Mouse (Mus musculus): ENCODE data around the gene Zfp748. TPM values are rescaled to one million over a fixed set of nuclear protein-coding genes. Genes with fewer than 3 reads are reported as not detected.
A peak's percentile ranks its signal among the peaks of the same experiment; 100 is the strongest.

Zfp748 gene
- polyA plus RNA-seq (2016; fragmentation: Nextera tagmentation; extraction: Ambion mirVana), result 15.7 and 16.6 TPM in 2 replicates

GRCm38 (mm10) chr13:67553730-67554129, at the start of gene Zfp748:
Gene Zfp748, minus strand, starts transcription at chr13:67553830.
- ATAC-seq (ENCODE audit: low FRiP score), result no peak
- H3K27ac ChIP-seq, result peak within 1 kb of the TSS; percentile 83
- no peaks in the 10 kb centered on the region for H3K9me3 ChIP-seq
- peaks cover 12% of the 10 kb centered on the region for H3K4me1 ChIP-seq
- H3K36me3 ChIP-seq (replicated peaks), result no peaks in the 10 kb centered on the region
- H3K4me2 ChIP-seq, result peak within 1 kb of the TSS; percentile 78
- peak within 1 kb of the TSS; percentile 87 for H3K4me3 ChIP-seq (replicated peaks)
- H3K27me3 ChIP-seq, result no peaks in the 10 kb centered on the region
- WGBS, result 83% methylated on average over 4 of the region's 4 CpGs
- H3K9ac ChIP-seq, result peak within 1 kb of the TSS; percentile 83

DNA sequence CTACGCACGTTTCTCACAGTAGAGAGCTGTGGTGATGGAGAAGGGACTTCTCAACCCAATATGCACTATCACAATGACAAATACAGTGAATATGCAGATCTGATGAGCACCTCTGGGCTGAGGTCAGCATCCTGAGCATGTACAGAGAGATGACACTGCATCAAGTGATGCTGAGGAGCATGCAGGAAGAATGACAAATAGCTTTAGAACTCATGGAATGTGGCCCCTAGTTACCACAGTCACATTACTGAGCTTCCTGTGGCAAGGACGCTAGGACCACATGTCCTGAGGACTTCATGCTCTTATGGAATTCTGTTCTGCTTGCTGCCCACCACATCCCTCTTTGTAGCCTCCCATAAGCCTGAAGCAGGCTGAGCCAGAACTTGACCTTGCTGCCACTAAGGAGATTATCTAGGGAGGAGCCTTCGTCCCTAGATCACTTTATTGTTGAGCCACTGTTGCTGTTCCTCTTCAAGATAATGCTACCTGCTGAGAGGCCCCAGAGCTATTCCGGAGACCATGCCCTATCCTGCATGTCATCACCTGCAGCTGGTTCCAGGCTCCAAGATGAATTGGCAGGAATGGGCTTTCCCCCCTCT, 19.1 kb upstream of the Zfp748 start:
- H3K9me3 ChIP-seq, result no peaks in the 10 kb centered on the region
- no peaks in the 10 kb centered on the region for H3K27me3 ChIP-seq
- no peak for ATAC-seq (ENCODE audit: low FRiP score)
- 71% methylated on average over 5 of the region's 5 CpGs for WGBS
- H3K4me2 ChIP-seq, result no peak overlapping the region
- no peak overlapping the region for H3K9ac ChIP-seq
- no peak overlapping the region for H3K27ac ChIP-seq
- H3K36me3 ChIP-seq (replicated peaks), result no peaks in the 10 kb centered on the region
- no peaks in the 10 kb centered on the region for H3K4me1 ChIP-seq
- H3K4me3 ChIP-seq (replicated peaks), result no peak overlapping the region

DNA sequence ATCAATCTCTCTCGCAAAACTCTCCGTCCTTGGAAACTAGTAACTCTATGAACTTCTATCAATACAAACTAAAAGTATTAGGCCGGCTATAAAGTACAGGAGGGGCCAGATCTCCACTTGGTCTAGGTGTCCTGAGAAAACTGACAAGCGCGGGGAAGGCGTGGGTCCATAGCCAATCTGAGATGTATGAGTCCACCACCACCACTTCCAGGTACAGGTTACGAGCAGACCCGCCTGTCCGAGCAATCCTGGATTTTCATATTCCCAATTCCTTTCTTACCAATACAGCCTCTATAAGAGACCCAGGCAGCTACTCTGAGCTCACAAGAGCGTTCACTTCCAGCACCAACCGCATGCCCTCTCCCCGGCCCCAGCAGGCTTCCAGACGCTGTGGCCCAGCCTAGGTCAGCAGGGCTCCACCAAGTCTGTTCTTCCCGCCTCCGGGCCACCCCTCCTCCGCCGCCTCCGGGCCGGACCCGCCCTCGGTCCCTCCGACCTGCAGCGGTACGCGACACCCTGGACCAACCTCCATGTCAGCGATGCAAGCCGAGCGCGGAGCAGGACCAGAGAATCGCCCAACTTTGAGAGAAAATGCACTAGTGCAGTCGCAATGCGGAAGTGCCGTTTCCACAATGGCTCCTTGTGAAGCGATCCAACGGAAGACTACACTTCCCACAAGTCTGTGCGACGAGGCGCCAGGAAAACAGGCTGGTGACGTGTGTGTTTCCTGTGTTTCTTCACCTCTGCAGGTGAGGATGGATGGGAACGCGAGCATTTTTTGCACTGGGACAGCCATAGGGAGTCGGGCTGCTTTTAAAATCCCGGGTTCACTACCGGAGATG, 904 bp downstream of the Zfp748 start:
- Histone ChIP-seq H3K27me3 (no peaks in the 10 kb centered on the region), H3K9me3 (no peaks in the 10 kb centered on the region), H3K9ac (peak overlapping the region; percentile 83), H3K27ac (peak overlapping the region; percentile 83), H3K4me2 (peak overlapping the region; percentile 78), H3K4me1 (peaks cover 12% of the 10 kb centered on the region), H3K36me3 (replicated peaks) (no peaks in the 10 kb centered on the region), H3K4me3 (replicated peaks) (peak overlapping the region; percentile 87)
- WGBS, result under 1% methylated on average over 44 of the region's 44 CpGs
- ATAC-seq (ENCODE audit: low FRiP score), result peak; percentile 99

- no peaks in the 10 kb centered on the region for H3K4me1 ChIP-seq
Observed at GRCm38 (mm10) chr13:67545941-67546340, 7.7 kb downstream of the Zfp748 start.

GRCm38 (mm10) chr13:67527049-67527730, 26.4 kb downstream of the Zfp748 start:
- Histone ChIP-seq H3K4me3 (replicated peaks) (no peak overlapping the region), H3K9me3 (no peaks in the 10 kb centered on the region), H3K27ac (no peak overlapping the region), H3K4me2 (no peak overlapping the region), H3K27me3 (no peaks in the 10 kb centered on the region), H3K36me3 (replicated peaks) (no peaks in the 10 kb centered on the region), H3K4me1 (peaks cover 15% of the 10 kb centered on the region), H3K9ac (no peak overlapping the region)
- 78% methylated on average over 3 of the region's 3 CpGs for WGBS
- no peak for ATAC-seq (ENCODE audit: low FRiP score)

More at GRCm38 (mm10) chr13:67545941-67546340, 7.7 kb downstream of the Zfp748 start:
- H3K9me3 ChIP-seq, result no peaks in the 10 kb centered on the region
- WGBS, result 84% methylated on average over 1 of the region's 1 CpGs
- H3K27ac ChIP-seq, result no peak overlapping the region
- H3K27me3 ChIP-seq, result no peaks in the 10 kb centered on the region
- H3K4me2 ChIP-seq, result no peak overlapping the region
- H3K36me3 ChIP-seq (replicated peaks), result peaks cover 41% of the 10 kb centered on the region
- ATAC-seq (ENCODE audit: low FRiP score), result no peak
- no peak overlapping the region for H3K9ac ChIP-seq
- no peak overlapping the region for H3K4me3 ChIP-seq (replicated peaks)

DNA sequence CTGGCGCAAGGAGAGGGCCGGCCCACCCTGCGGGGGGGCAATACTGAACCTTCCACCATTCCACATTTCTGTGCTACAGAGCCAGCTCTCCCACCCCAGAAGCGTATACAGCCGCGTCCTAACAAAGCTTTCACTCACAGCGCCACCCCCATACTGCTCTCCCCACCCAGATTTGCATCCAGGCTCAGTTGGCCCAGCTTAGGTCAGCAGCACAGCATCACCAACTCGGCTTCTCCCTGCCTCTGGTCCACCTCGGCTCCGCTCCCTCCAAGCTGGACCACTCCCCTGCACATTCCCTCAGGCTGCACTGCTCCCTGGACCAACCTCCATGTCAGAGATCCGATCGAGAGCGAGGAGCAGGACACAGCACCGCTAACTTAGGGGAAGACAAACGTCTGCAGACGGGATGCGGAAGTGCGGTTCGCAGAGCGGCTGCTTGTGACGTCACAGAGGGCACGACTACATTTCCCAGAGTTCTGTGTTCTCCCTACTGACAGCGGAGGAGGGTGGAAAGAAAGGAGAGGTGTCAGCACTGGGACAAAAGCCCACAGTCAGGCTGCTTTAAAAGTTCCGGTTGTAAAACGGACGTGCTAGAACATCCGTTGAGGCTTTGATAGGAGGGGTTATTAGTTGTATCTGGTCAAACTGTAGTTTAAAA, 27.7 kb downstream of the Zfp748 start, which contains the start of the genes Gm26965 and Zfp87:
Gene Gm26965 (minus strand): TSS at position 399 of the 658 bp plus-strand sequence.
Gene Zfp87 (minus strand): TSS at position 425 of the 658 bp plus-strand sequence.
- ATAC-seq (ENCODE audit: low FRiP score), result peak; percentile 99
- H3K4me3 ChIP-seq (replicated peaks), result peak within 1 kb of the TSS; percentile 62
- peak within 1 kb of the TSS; percentile 59; the same call in 1 of the 2 replicates for H3K27ac ChIP-seq
- peak within 1 kb of the TSS; percentile 72 for H3K9ac ChIP-seq
- H3K4me2 ChIP-seq, result peak within 1 kb of the TSS; percentile 84
- H3K36me3 ChIP-seq (replicated peaks), result peaks cover 2% of the 10 kb centered on the region
- H3K4me1 ChIP-seq, result peaks cover 15% of the 10 kb centered on the region
- no peaks in the 10 kb centered on the region for H3K27me3 ChIP-seq
- H3K9me3 ChIP-seq, result no peaks in the 10 kb centered on the region
- 0% methylated on average over 27 of the region's 27 CpGs for WGBS

DNA sequence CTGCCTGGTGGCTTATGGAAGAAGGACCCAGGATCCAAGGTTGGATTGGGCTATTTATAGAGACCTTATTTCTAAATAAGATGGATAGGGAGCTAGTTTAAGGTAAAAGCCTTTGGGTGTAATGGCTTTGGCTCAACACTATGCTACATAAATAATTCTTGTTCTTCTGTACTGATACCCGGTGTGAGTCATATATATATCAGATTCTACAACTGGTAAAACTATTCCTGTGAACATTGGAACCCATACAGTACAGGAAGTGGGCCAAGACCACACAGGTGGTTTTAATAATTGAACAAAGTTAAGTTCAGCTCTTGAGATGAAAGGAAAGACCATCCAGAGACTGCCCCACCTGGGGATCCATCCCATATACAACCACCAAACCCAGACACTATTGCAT, 52.7 kb downstream of the Zfp748 start:
- Histone ChIP-seq H3K4me2 (no peak overlapping the region), H3K4me1 (peaks cover 9% of the 10 kb centered on the region)
- WGBS, result 86% methylated on average over 1 of the region's 1 CpGs

GRCm38 (mm10) chr13:67500084-67500719, 53.4 kb downstream of the Zfp748 start, which contains the start of gene Zfp58:
Gene Zfp58, minus strand, starts transcription at chr13:67500555.
- Histone ChIP-seq H3K4me1 (peaks cover 9% of the 10 kb centered on the region), H3K36me3 (replicated peaks) (peaks cover 2% of the 10 kb centered on the region), H3K27me3 (no peaks in the 10 kb centered on the region), H3K27ac (no peak within 1 kb of the TSS), H3K9ac (peak within 1 kb of the TSS; percentile 60), H3K4me2 (peak within 1 kb of the TSS; percentile 70), H3K9me3 (no peaks in the 10 kb centered on the region), H3K4me3 (replicated peaks) (peak within 1 kb of the TSS; percentile 74)
- ATAC-seq (ENCODE audit: low FRiP score), result peak; percentile 97
- under 1% methylated on average over 22 of the region's 22 CpGs for whole genome bisulfite sequencing

More for the DNA sequence above, 52.7 kb downstream of the Zfp748 start:
- Histone ChIP-seq H3K9me3 (no peaks in the 10 kb centered on the region), H3K4me3 (replicated peaks) (no peak overlapping the region; the same call in 1 of the 2 replicates), H3K9ac (no peak overlapping the region), H3K27ac (no peak overlapping the region), H3K27me3 (no peaks in the 10 kb centered on the region), H3K36me3 (replicated peaks) (no peaks in the 10 kb centered on the region; the same call in 1 of the 2 replicates)
- ATAC-seq (ENCODE audit: low FRiP score), result peak; percentile 44; the same call in 1 of the 2 replicates

DNA sequence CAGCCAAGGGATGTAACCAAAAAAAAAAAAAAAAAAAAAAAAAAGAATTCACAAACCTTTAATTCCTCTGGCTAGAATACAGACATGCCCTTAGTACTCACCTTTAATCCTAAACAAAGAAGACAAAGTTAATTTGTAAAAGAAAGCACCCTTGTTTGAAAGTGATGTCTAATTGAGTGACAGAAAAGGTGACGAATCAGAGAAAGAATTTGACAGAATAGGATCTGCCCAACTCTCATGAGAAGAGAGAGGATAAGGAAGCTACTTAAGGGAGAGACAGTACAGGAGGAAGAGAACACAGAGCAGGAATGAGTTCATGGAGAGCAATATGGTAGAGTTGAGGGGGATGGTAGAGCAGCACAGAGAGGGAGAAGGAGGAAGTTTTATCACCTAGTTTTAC, 58.0 kb downstream of the Zfp748 start:
- ATAC-seq (ENCODE audit: low FRiP score), result no peak
- 88% methylated on average over 1 of the region's 1 CpGs for WGBS
- Histone ChIP-seq H3K4me1 (peaks cover 9% of the 10 kb centered on the region), H3K4me2 (no peak overlapping the region), H3K27me3 (no peaks in the 10 kb centered on the region), H3K27ac (no peak overlapping the region), H3K4me3 (replicated peaks) (no peak overlapping the region), H3K36me3 (replicated peaks) (peaks cover 46% of the 10 kb centered on the region), H3K9ac (no peak overlapping the region), H3K9me3 (peaks cover 16% of the 10 kb centered on the region)
